Mouse (Mus musculus): ENCODE results near the gene Zfp444. TPM values are rescaled to one million over a fixed set of nuclear protein-coding genes. Genes with fewer than 3 reads are reported as not detected.

Gene Zfp444
- polyA plus RNA-seq, 1 experiment: 29.2 TPM

DNA sequence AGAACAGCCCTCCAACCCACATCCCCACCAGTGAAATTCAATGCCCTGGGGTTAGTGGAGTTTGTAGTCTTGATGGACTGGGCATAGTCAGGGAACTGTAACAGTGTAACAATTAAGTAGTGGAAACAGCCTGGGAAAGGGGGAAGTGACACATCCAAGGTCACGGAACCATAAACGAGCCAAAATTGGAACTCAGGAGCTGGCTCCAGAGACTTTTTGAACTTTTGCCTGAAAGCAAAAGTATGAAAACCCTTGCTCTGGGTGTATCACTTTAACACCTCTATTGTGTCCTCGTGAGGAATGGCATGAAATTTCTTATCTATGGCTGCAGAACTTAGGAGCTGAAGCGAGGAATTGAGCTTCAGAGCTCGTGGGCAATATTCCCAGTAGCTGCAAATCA is 17.9 kb upstream of the Zfp444 start:
- H3K79me2 ChIP-seq (ENCODE audit: control insufficient read depth, insufficient read depth): peaks cover 61% of the 10 kb centered on the region
- no peaks in the 10 kb centered on the region for H3K36me3 ChIP-seq (ENCODE audit: control insufficient read depth, insufficient read depth)
- H3K4me3 ChIP-seq: peak overlapping the region; percentile 75
- no peaks in the 10 kb centered on the region for H3K27me3 ChIP-seq (ENCODE audit: control insufficient read depth, insufficient read depth, insufficient read length)
- H3ac ChIP-seq (ENCODE audit: control insufficient read depth, insufficient read length): no peak overlapping the region
- TF ChIP-seq E2F4 (IDR thresholded peaks at IDR 0.05; ENCODE audit: insufficient read depth) (no peak), TCF3 (IDR thresholded peaks at IDR 0.05; ENCODE audit: insufficient read length, low read depth) (no peak), MAX (IDR thresholded peaks at IDR 0.05; ENCODE audit: low read depth) (no peak), CEBPB (IDR thresholded peaks at IDR 0.05; ENCODE audit: insufficient read depth, poor library complexity, severe bottlenecking) (no peak), MYOG (IDR thresholded peaks at IDR 0.05; ENCODE audit: control insufficient read depth in 1 of 3, insufficient read depth in 1 of 3, insufficient read length in 2 of 3, low read depth in 2 of 3) (no peak), REST (IDR thresholded peaks at IDR 0.05; ENCODE audit: insufficient read depth, insufficient read length) (no peak), POLR2AphosphoS2 (IDR thresholded peaks at IDR 0.05; ENCODE audit: insufficient read length, low read depth) (no peak), TCF12 (IDR thresholded peaks at IDR 0.05; ENCODE audit: insufficient read depth, poor library complexity, severe bottlenecking) (no peak)
- H3K4me2 ChIP-seq (ENCODE audit: low read depth): peak overlapping the region; percentile 88

DNA sequence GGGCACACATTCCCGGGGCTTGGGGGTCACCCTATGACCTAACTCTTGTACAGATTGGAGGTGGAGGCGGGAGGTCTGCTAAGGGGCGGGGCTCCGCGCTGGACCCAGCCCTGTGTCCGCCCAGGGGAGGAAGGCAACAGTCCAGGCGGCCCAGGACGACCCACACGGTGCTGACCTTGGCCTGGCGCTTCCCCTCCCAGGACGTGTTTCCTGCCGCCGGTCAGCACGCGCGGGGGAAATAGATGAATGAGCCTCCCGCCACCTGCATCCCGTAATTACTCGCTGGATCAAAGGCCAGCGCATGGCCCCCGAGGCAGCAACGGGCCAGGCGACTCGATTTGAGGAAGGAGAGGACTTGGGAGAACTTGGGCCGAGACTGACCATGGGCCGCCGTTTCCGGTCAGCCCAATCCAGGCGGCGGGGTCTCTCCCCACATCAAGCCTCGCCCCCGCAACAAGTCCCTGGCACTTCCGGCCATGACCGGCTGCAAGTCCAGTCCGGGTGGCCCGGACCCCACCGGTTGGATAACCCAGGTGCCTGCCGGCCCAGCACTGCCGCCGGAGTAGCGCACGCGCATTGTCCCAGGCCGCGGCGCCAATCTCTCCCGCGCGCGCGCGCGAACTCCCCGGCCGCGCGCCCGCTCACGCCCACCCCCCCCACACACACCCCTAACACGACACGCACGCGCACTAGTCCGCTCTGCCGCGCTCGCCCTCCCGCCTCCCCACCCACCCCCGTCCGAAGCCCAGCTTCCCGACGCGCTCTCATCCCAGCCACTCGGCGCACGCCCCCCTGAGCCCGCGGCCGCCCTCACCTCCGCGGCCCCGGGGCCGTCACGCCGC is 16.8 kb upstream of the Zfp444 start:
- Histone ChIP-seq H3K4me3 (peak overlapping the region; percentile 75), H3K36me3 (ENCODE audit: control insufficient read depth, insufficient read depth) (no peaks in the 10 kb centered on the region), H3K27me3 (ENCODE audit: control insufficient read depth, insufficient read depth, insufficient read length) (no peaks in the 10 kb centered on the region), H3ac (ENCODE audit: control insufficient read depth, insufficient read length) (peak overlapping the region; percentile 98), H3K4me2 (ENCODE audit: low read depth) (peak overlapping the region; percentile 88), H3K79me2 (ENCODE audit: control insufficient read depth, insufficient read depth) (peaks cover 51% of the 10 kb centered on the region)
- TF ChIP-seq POLR2A (IDR thresholded peaks at IDR 0.05; ENCODE audit: insufficient read length, low read depth) (peak; percentile 78), POLR2AphosphoS2 (IDR thresholded peaks at IDR 0.05; ENCODE audit: insufficient read length, low read depth) (peak; percentile 83), MYOG (IDR thresholded peaks at IDR 0.05; ENCODE audit: control insufficient read depth in 1 of 3, insufficient read depth in 1 of 3, insufficient read length in 2 of 3, low read depth in 2 of 3) (no peak), MYOD1 (IDR thresholded peaks at IDR 0.05; ENCODE audit: control insufficient read depth in 1 of 3, insufficient read length in 2 of 3, low read depth in 2 of 3) (peak in 1 of 3 experiments; percentile 1)

DNA sequence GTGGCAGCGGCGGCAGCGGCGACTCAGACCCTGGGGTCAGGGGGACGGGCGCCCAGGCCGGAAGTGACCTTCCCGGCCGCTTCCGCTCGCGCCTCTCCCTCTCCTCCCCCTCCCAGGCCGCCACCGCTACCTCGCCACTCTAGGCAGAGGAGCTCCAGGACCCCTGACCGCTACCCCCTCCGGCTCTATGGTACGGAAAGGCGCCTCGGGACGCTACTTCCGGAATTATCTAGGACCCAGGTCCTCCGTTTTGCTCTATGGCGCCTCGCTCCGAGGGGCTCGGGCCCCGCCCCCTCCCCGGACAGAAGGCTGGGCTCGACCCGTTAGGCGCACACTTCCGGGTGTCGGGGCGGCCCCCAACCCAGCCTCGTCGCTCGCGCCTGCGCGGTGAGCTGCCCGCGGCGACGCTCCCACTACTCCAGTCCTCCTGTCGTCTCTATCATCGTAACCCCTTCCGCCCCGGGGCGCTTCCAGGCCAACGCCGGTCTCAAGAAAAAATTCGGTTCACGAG is 16.1 kb upstream of the Zfp444 start, which contains the start of gene Zfp787:
TSS of gene Zfp787 (minus strand) at position 97 of the 511 bp plus-strand sequence.
- TF ChIP-seq E2F4 (IDR thresholded peaks at IDR 0.05; ENCODE audit: insufficient read depth): no peak
- no peak for TF ChIP-seq CEBPB (IDR thresholded peaks at IDR 0.05; ENCODE audit: insufficient read depth, poor library complexity, severe bottlenecking)
- no peak for TF ChIP-seq TCF3 (IDR thresholded peaks at IDR 0.05; ENCODE audit: insufficient read length, low read depth)
- TF ChIP-seq POLR2A (IDR thresholded peaks at IDR 0.05; ENCODE audit: insufficient read length, low read depth): peak; percentile 30
- peak within 1 kb of the TSS; percentile 75 for H3K4me3 ChIP-seq

DNA sequence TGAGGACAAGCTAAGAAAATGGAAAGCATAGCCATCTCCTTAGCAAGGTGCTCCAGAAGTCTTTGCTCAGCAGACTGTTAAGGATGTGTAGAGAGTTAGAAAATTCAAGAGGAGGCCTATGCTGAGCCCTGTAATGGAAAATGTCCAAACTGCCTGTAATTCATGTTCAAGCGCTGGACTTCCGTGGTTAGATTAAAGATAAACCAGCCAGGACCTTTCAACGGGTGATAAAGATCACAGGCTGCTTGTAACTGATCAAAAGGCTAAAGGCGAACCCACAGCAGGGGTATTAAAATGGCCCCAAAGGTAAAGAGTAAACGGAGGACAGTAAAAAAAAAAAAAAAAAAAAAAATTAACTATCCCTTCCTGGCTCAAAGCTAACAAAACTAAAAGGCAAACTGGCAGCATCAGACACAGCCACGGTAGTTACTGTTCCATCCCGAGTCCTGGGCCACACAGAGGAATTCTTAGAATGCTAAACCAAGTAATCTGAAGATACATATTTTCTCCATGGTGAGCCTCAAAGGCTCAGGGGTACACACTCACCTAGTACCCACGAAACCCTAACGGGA is 15.0 kb upstream of the Zfp444 start:
- no peaks in the 10 kb centered on the region for H3K27me3 ChIP-seq (ENCODE audit: control insufficient read depth, insufficient read depth, insufficient read length)
- H3K36me3 ChIP-seq (ENCODE audit: control insufficient read depth, insufficient read depth): no peaks in the 10 kb centered on the region
- H3K4me2 ChIP-seq (ENCODE audit: low read depth): peak overlapping the region; percentile 86
- no peak overlapping the region for H3ac ChIP-seq (ENCODE audit: control insufficient read depth, insufficient read length)
- peak overlapping the region; percentile 75 for H3K4me3 ChIP-seq
- peaks cover 33% of the 10 kb centered on the region for H3K79me2 ChIP-seq (ENCODE audit: control insufficient read depth, insufficient read depth)
- TF ChIP-seq MAX (IDR thresholded peaks at IDR 0.05; ENCODE audit: low read depth) (no peak), USF1 (IDR thresholded peaks at IDR 0.05; ENCODE audit: low read depth) (no peak)

More for the DNA sequence above, 16.1 kb upstream of the Zfp444 start, which contains the start of gene Zfp787:
- Histone ChIP-seq H3ac (ENCODE audit: control insufficient read depth, insufficient read length) (peak within 1 kb of the TSS; percentile 98), H3K27me3 (ENCODE audit: control insufficient read depth, insufficient read depth, insufficient read length) (no peaks in the 10 kb centered on the region), H3K36me3 (ENCODE audit: control insufficient read depth, insufficient read depth) (no peaks in the 10 kb centered on the region), H3K79me2 (ENCODE audit: control insufficient read depth, insufficient read depth) (peaks cover 43% of the 10 kb centered on the region), H3K4me2 (ENCODE audit: low read depth) (peak within 1 kb of the TSS; percentile 88)

DNA sequence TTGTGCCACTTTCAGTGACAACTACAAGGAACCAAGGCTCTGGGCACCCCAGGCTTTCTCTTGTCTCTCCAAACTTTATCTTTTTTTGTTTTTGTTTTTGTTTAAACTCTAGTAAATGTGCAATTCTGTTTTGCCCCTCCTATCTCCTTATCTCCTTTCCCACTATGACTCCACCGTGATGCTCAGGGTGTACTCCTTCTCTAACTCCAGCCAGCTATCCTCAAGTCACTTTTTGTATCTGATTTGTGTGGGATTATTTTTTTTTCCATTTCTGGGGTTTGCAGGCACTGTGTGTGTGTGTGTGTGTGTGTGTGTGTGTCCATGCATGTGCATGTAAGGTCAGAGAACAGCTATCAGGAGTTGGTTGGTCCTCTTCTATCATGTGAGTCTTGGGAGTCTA is 14.5 kb upstream of the Zfp444 start:
- peaks cover 28% of the 10 kb centered on the region for H3K79me2 ChIP-seq (ENCODE audit: control insufficient read depth, insufficient read depth)
- H3ac ChIP-seq (ENCODE audit: control insufficient read depth, insufficient read length): no peak overlapping the region
- H3K4me2 ChIP-seq (ENCODE audit: low read depth): no peak overlapping the region
- TF ChIP-seq SRF (IDR thresholded peaks at IDR 0.05; ENCODE audit: control insufficient read depth, insufficient read length, low read depth) (no peak), POLR2A (IDR thresholded peaks at IDR 0.05; ENCODE audit: insufficient read length, low read depth) (no peak), MYOG (IDR thresholded peaks at IDR 0.05; ENCODE audit: control insufficient read depth in 1 of 3, insufficient read depth in 1 of 3, insufficient read length in 2 of 3, low read depth in 2 of 3) (no peak), TCF3 (IDR thresholded peaks at IDR 0.05; ENCODE audit: insufficient read length, low read depth) (no peak), TCF12 (IDR thresholded peaks at IDR 0.05; ENCODE audit: insufficient read depth, poor library complexity, severe bottlenecking) (no peak), REST (IDR thresholded peaks at IDR 0.05; ENCODE audit: insufficient read depth, insufficient read length) (no peak), USF1 (IDR thresholded peaks at IDR 0.05; ENCODE audit: low read depth) (no peak)
- no peaks in the 10 kb centered on the region for H3K36me3 ChIP-seq (ENCODE audit: control insufficient read depth, insufficient read depth)
- no peaks in the 10 kb centered on the region for H3K27me3 ChIP-seq (ENCODE audit: control insufficient read depth, insufficient read depth, insufficient read length)
- H3K4me3 ChIP-seq: peak overlapping the region; percentile 75
